Mouse (Mus musculus): ENCODE measurements around the gene Arhgef2.

- TF ChIP-seq POLR2A (IDR thresholded peaks at IDR 0.05; ENCODE audit: extremely low read depth, insufficient read depth, low read length) = no peak
- no peak for TF ChIP-seq CTCF (IDR thresholded peaks at IDR 0.05; ENCODE audit: extremely low read depth, insufficient read depth, low read length)
These were observed 12.7 kb upstream of the Arhgef2 start for GRCm38 (mm10) chr3:88592942-88593576.

Data from cortical plate, adult 2 months (tissue).